Mouse (Mus musculus) liver (tissue): ENCODE measurements at regions not wholly inside any gene's neighbourhood (a gene's known extent, or its start where the extent isn't known, plus 50 kb on each side); places are given as distances from the start of the nearest gene placed in this dataset.
A peak's percentile ranks its signal among the peaks of the same experiment; 100 is the strongest.
"Not testable (repeated sequence)": the region's sequence is repeated elsewhere in the genome, so short reads cannot be mapped to it uniquely, and the experiment has no call there.

Source experiments
- DNase-seq: peaks from one replicate; pipeline ENCODE4 v3.0.0-alpha.2; 2020; ENCODE audit warnings: mixed read lengths

- peak; percentile 22 for DNase-seq
Observed at GRCm38 (mm10) chr13:12726831-12727230, 73.0 kb downstream of the Prl2c3 start.

- not testable (repeated sequence) for DNase-seq
Observed at GRCm38 (mm10) chr13:12717972-12718546, 81.8 kb downstream of the Prl2c3 start.

GRCm38 (mm10) chr13:12711471-12712273 lies 88.2 kb downstream of the Prl2c3 start:
- no peak for DNase-seq

GRCm38 (mm10) chr13:12702804-12703612 lies 96.9 kb downstream of the Prl2c3 start:
- peak; percentile 29 for DNase-seq

- DNase-seq: not testable (repeated sequence)
Observed at GRCm38 (mm10) chr13:12702111-12702803, 97.6 kb downstream of the Prl2c3 start.

- not testable (repeated sequence) for DNase-seq
Observed at GRCm38 (mm10) chr13:12693593-12694118, 106.2 kb downstream of the Prl2c3 start.

- not testable (repeated sequence) for DNase-seq
Observed at GRCm38 (mm10) chr13:12688778-12689177, 111.1 kb downstream of the Prl2c3 start.

GRCm38 (mm10) chr13:12688149-12688548 lies 111.7 kb downstream of the Prl2c3 start:
- DNase-seq: not testable (repeated sequence)

GRCm38 (mm10) chr13:12680954-12681571 lies 115.4 kb downstream of the Ero1lb start:
- not testable (repeated sequence) for DNase-seq

- DNase-seq: peak; percentile 16
Observed at GRCm38 (mm10) chr13:12680283-12680953, 114.7 kb downstream of the Ero1lb start.

GRCm38 (mm10) chr13:12677372-12677771 lies 111.7 kb downstream of the Ero1lb start:
- no peak for DNase-seq

- not testable (repeated sequence) for DNase-seq
Observed at GRCm38 (mm10) chr13:12671011-12671410, 105.3 kb downstream of the Ero1lb start.

GRCm38 (mm10) chr13:12668742-12669141 lies 103.1 kb downstream of the Ero1lb start:
- not testable (repeated sequence) for DNase-seq

GRCm38 (mm10) chr13:12667727-12668665 lies 102.3 kb downstream of the Ero1lb start:
- DNase-seq: not testable (repeated sequence)

- DNase-seq: not testable (repeated sequence)
Observed at GRCm38 (mm10) chr13:12666050-12666449, 100.4 kb downstream of the Ero1lb start.
